In the genomic region with DNA sequence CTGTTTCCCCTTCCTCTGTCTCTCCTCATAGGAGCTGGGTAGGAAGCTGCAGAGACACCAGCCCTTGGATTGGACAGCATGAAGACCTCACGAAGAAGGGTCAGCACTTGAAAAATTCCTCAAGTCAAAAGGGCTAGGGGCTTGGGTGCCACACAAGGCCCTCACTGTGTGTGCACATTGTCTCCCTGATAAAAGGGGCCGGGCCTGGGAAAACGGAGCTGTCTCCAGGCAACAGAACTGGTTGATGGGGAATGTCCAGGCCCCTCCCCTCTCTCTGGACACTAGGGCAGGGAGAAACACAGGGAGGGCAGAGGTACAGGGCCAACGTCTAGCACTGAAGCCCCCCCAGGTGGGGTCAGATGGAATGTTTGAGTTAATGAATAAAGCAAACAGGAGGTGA, we compare ENCODE assay signal across 11 mouse cellular contexts. TPM values are rescaled to one million over a fixed set of nuclear protein-coding genes. Genes with fewer than 3 reads are reported as not detected.
DNase-seq lines count a peak whose midpoint lies in the region; ATAC-seq lines count a peak whose summit lies in the region.
"Had no signal": no experiment of that assay in that cellular context is flagged by ENCODE, and none has a peak within 500 bp of the region (broad histone marks: within the 10 kb centered on the region; RNA-seq: fewer than 3 reads in every experiment).

No protein-coding gene starts in this region.

- WGBS in kidney, embryonic 16.5 days: 45% methylated on average over 4 of the region's 4 CpGs
- 5% methylated on average over 4 of the region's 4 CpGs for WGBS in hindbrain, embryonic 16.5 days
- 25% methylated on average over 4 of the region's 4 CpGs for WGBS in neural tube, embryonic 11.5 days

- 0 out of 2 replicates have a peak, but pooled peaks cover 3% of the 10 kb centered on the region for H3K4me1 ChIP-seq in kidney, embryonic 16.5 days (ENCODE audit: insufficient read depth, low read length)
- H3K4me1 ChIP-seq in hindbrain, embryonic 16.5 days (ENCODE audit: control insufficient read depth, insufficient read depth, low read depth, low read length): peaks cover 4% of the 10 kb centered on the region; the same call in 1 of the 2 replicates
- H3K4me1 ChIP-seq in neural tube, embryonic 11.5 days (ENCODE audit: control insufficient read depth, insufficient read depth, low read length): peaks cover 9% of the 10 kb centered on the region

- DNase-seq in kidney, postnatal 36 days: no peak
- DNase-seq in embryo, embryonic 9.5 days (ENCODE audit: extremely low spot score): peak; percentile 70
- DNase-seq in neural tube, embryonic 11.5 days (ENCODE audit: low spot score): peak; percentile 67
- DNase-seq in heart, postnatal 4 days: no peak
- DNase-seq in gastrocnemius, postnatal 14 days: no peak
- DNase-seq: adrenal gland, postnatal 25 days had no signal

- H3K27me3 ChIP-seq in kidney, embryonic 16.5 days (ENCODE audit: insufficient read depth, low read length): no peaks in the 10 kb centered on the region
- no peaks in the 10 kb centered on the region for H3K27me3 ChIP-seq in hindbrain, embryonic 16.5 days (replicated peaks; ENCODE audit: control insufficient read depth, insufficient read depth, low read length)
- no peaks in the 10 kb centered on the region for H3K27me3 ChIP-seq in neural tube, embryonic 11.5 days (ENCODE audit: control insufficient read depth, insufficient read depth, low read length)
- H3K27me3 ChIP-seq: CH12.LX had no signal

- H3K9ac ChIP-seq in kidney, embryonic 16.5 days (replicated peaks; ENCODE audit: low read length): no peak overlapping the region
- no peak overlapping the region for H3K9ac ChIP-seq in hindbrain, embryonic 16.5 days (ENCODE audit: low read depth, low read length)
- no peak overlapping the region for H3K9ac ChIP-seq in neural tube, embryonic 11.5 days (ENCODE audit: low read length)

- ATAC-seq in kidney, embryonic 16.5 days (ENCODE audit: low FRiP score, low TSS enrichment): 0 out of 2 replicates have a peak, but pooled peaks have one; percentile 18
- peak; percentile 86 for ATAC-seq in hindbrain, embryonic 16.5 days
- ATAC-seq in neural tube, embryonic 11.5 days (ENCODE audit: insufficient read depth, low FRiP score, low TSS enrichment): peak; percentile 78
- no peak for ATAC-seq in megakaryocyte progenitor cell, adult 5-6 weeks (replicated peaks; ENCODE audit: poor library complexity)

- H3K36me3 ChIP-seq in kidney, embryonic 16.5 days (ENCODE audit: insufficient read depth, low read length): no peaks in the 10 kb centered on the region
- H3K36me3 ChIP-seq in hindbrain, embryonic 16.5 days (ENCODE audit: control insufficient read depth, insufficient read depth, low read length): peaks cover 10% of the 10 kb centered on the region
- H3K36me3 ChIP-seq in neural tube, embryonic 11.5 days (ENCODE audit: control insufficient read depth, insufficient read depth, low read length): no peaks in the 10 kb centered on the region

- no peaks in the 10 kb centered on the region for H3K9me3 ChIP-seq in kidney, embryonic 16.5 days (ENCODE audit: low read length)
- H3K9me3 ChIP-seq in hindbrain, embryonic 16.5 days (ENCODE audit: control insufficient read depth, low read length): no peaks in the 10 kb centered on the region
- H3K9me3 ChIP-seq in neural tube, embryonic 11.5 days (ENCODE audit: control insufficient read depth, low read length): no peaks in the 10 kb centered on the region

- intact Hi-C loops in gastrocnemius, postnatal 14 days (cut with DNase I; ENCODE audit: low total_unique reads): loop anchor here (2.0 kb wide), 1 partner anchor 276 kb away; no protein-coding TSS in a partner anchor

- no peak overlapping the region for H3K4me2 ChIP-seq in kidney, embryonic 16.5 days (replicated peaks; ENCODE audit: low read depth, low read length)
- H3K4me2 ChIP-seq in hindbrain, embryonic 16.5 days (ENCODE audit: low read length): no peak overlapping the region
- no peak overlapping the region for H3K4me2 ChIP-seq in neural tube, embryonic 11.5 days (ENCODE audit: low read depth)

- no peak overlapping the region for H3K27ac ChIP-seq in kidney, embryonic 16.5 days (ENCODE audit: low read length)
- H3K27ac ChIP-seq in hindbrain, embryonic 16.5 days (ENCODE audit: low read depth, low read length): peak overlapping the region; percentile 54; the same call in 1 of the 2 replicates
- peak overlapping the region; percentile 11; the same call in 1 of the 2 replicates for H3K27ac ChIP-seq in neural tube, embryonic 11.5 days (ENCODE audit: low read depth, low read length)
- H3K27ac ChIP-seq: macrophage had no signal

- H3K4me3 ChIP-seq in kidney, embryonic 16.5 days (ENCODE audit: low read length): no peak overlapping the region
- H3K4me3 ChIP-seq in hindbrain, embryonic 16.5 days (ENCODE audit: low read length): no peak overlapping the region
- no peak overlapping the region for H3K4me3 ChIP-seq in neural tube, embryonic 11.5 days (ENCODE audit: low read depth, low read length)

RNA-seq across cellular contexts. Expression of a gene that starts 41.5 kb away (rescaled TPM):
- polyA plus RNA-seq in kidney, embryonic 16.5 days (2015; fragmentation: Nextera tagmentation; extraction: Ambion mirVana): 7.4 and 9.4 TPM in 2 replicates
- 29.9 and 31.3 TPM in 2 replicates for polyA plus RNA-seq in hindbrain, embryonic 16.5 days (2015; fragmentation: Nextera tagmentation; extraction: Ambion mirVana)
- 4.4 and 4.5 TPM in 2 replicates for polyA plus RNA-seq in neural tube, embryonic 11.5 days (2014; fragmentation: Nextera tagmentation; extraction: Ambion mirVana)
- total RNA-seq in megakaryocyte progenitor cell, adult 5-6 weeks (2015): 0.62 and 1.2 TPM in 2 replicates
- 0.17 TPM in 1 of 2 replicates, not detected in the other for total RNA-seq in megakaryocyte progenitor cell, adult 5-6 weeks (2017)
- total RNA-seq in heart, postnatal 4 days (2021): under 1 TPM; 0.38 to 0.60 TPM
- total RNA-seq in gastrocnemius, postnatal 14 days (2021): under 1 TPM; 0.13 to 0.27 TPM

Comparison
In these comparisons a context has a peak if more than half of its experiments do, and no peak if none do; other contexts are left out.
1. DNase-seq: peak in embryo, embryonic 9.5 days (single experiment) and neural tube, embryonic 11.5 days (single experiment); none in kidney, postnatal 36 days (0 of 2), heart, postnatal 4 days (single experiment) and gastrocnemius, postnatal 14 days (single experiment).